Mouse (Mus musculus): Measurements from ENCODE around the gene Kcnb1. TPM values are rescaled to one million over a fixed set of nuclear protein-coding genes. Genes with fewer than 3 reads are reported as not detected.
A peak's percentile ranks its signal among the peaks of the same experiment; 100 is the strongest.

Kcnb1 gene
- polyA plus RNA-seq, 1 experiment = 2.5 TPM

DNA sequence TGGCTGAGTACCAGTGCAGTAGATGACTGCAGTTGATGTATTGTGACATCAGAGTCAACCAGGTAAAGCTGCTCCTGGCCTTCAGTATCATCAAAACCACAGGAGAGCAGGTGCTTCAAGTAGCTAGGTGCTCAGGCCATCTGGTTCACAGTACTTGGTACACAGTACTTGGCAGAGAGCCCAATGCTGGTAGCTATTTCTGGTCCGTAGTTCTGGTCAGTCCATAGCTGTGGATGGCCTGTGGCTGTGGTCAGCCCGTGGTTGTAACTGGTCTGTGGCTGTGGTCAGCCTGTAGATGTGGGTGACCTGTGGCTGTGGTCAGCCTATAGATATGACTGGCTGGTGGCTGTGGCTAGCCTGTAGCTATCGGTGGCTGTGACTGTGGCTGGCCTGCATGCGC is 95.3 kb downstream of the Kcnb1 start:
- WGBS = 71% methylated on average over 4 of the region's 4 CpGs

DNA sequence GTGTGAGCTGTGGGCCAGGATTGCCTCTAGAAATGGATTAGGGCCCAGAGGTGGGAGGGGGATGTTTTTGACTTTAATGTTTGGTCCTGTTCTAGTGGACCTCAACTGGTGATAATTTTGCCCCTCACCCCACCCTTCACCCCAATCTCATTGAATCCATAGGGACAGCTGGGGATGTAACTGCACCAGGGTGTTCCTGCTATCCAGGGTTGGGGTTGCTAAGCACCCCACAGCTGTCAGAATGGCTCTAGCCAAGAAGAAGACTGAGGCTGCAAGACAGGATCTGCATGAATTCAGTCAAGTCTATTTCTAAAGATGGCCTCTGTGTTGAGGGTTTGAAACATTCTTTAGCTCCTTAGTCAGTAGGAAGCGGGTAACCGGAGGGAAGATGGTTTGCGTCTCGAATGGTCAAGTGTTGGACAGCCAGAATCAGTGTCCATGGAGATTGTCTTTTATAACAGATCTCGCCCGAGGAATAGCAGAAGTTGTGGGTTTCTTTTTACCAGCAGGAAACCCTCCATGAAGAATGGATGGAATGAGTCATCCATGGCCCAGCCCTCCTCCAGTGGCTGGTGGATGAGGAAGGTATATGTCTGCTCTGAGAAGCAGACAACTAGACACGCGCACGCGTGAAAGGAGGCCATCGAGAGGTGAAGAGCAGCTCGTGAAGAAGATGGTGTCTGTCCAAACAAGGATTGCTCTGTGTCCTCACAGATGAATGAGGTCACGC is 96.6 kb downstream of the Kcnb1 start:
- no peak for DNase-seq (ENCODE audit: low read depth, low spot score)
- WGBS = 70% methylated on average over 13 of the region's 13 CpGs

More for the DNA sequence above, 95.3 kb downstream of the Kcnb1 start:
- DNase-seq (ENCODE audit: low read depth, low spot score) = no peak

DNA sequence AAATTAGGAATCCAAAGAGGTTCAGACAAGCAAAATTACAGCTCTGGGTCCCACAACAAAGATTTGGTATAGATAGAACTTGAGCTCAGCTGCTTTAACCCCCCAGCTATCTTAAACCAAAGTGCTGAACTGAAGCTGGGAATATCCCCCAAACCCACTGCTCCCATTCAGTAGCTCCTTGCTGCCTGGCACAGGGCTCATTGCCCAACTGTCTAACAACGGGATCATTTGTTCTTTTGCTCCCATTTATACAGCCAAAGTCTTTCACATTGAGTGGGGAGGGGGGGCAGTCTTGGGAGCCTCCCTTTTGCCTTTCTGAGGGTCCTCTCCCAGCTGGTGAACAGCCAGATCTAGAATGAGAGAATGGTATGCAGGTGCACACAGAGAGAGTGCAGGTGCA is 99.7 kb downstream of the Kcnb1 start:
- WGBS = 54% methylated on average over 1 of the region's 1 CpGs

DNA sequence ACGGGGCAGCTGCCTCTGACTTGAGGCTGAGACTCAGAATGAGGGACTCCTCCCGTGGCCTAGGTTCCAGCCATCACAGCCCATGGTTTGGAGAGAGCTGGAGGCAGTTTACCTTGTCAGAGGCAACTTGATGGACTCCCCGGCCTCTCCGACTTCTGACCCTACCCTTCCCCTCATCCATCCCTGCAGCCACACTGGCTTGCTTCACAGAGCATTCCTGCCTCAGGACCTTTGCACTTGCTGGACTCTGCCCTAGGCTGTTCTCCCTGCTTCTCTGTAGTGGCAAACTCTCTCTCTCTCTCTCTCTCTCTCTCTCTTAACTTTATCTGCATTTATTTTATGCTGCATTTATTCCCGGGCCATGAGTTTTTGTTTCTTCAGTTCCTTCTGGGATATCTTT is 103.1 kb downstream of the Kcnb1 start:
- DNase-seq (ENCODE audit: low read depth, low spot score) = no peak
- 76% methylated on average over 5 of the region's 5 CpGs for WGBS

More for the DNA sequence above, 99.7 kb downstream of the Kcnb1 start:
- no peak for DNase-seq (ENCODE audit: low read depth, low spot score)

DNA sequence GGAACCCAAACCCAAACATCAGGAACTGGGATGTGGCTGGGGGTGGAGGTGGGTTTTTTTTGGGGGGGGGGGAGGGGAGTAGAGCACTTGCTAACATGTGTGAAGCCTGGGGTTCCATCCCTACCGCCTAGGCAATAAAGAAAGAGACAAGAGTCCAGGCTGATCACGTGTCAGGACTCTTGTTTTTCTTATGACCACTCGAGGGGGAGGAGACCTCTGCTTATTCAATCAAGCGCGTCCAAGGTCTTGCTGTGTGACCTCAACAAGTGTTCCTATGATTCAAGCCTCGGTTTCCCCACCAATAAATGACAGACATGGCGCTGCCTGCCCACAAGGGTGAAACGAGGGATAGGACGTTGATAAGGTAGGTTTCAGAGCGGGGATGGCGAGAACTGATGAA is 103.9 kb downstream of the Kcnb1 start:
- no peak for DNase-seq (ENCODE audit: low read depth, low spot score)
- 49% methylated on average over 11 of the region's 11 CpGs for WGBS

DNA sequence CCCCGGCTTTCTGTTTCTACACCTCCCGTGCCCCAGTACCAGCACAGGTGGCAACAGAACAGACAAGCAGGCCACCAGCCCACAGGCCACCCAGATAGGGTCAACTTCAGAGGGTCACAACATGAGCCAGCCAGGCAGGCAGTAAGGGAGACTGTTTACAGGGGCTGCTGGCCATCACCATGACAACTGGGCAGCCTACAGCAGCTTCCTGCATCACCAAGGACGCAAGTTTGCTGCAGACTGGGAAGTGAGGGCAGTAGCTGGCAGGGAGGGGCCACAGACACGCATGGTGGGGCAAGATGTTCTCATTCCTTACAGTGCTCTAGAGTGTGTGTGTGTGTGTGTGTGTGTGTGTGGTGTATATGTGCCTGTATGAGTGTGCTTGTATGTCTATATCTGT is 108.3 kb downstream of the Kcnb1 start:
- WGBS = 41% methylated on average over 4 of the region's 4 CpGs
- no peak for DNase-seq (ENCODE audit: low read depth, low spot score)

DNA sequence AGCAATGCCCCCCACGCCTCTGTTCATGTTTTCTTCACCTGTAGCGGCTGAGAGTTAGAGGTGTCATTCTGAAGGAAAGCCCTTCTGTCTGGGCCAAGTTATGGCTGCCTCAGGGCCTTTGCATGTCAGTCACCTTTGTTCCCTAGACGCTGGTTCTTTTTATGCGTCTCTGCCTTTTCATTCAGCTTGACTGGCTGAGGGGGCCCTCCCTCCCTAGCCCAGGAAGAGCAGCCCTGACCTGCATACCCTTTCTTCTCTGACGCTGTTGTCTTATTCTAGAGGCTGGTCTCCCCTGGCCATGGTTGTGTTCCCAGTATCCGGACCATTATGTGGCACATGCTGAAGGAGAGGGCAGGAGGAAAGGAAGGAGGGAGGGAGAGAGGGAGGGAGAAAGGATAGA is 108.8 kb downstream of the Kcnb1 start:
- WGBS = 51% methylated on average over 6 of the region's 6 CpGs
- DNase-seq (ENCODE audit: low read depth, low spot score) = no peak

DNA sequence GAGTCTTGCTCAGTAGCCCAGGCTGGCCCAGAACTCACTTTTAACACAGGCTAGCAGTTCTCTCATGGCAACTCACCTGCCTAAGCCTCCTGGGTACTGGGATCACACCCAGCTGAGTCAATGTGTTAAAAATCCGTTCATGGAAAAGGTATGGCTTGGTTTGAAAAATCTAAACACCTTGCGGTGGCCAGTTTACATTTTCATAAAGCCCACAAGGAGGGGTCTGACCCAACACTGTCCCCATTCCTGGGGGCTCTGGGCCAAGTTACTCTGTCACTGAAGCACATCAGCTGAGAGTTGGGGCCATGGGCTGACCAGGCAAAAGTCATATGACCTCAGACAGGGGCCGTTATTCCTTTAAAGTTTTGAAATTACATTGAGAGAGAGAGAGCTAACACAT is 109.6 kb downstream of the Kcnb1 start:
- WGBS = 64% methylated on average over 3 of the region's 3 CpGs

DNA sequence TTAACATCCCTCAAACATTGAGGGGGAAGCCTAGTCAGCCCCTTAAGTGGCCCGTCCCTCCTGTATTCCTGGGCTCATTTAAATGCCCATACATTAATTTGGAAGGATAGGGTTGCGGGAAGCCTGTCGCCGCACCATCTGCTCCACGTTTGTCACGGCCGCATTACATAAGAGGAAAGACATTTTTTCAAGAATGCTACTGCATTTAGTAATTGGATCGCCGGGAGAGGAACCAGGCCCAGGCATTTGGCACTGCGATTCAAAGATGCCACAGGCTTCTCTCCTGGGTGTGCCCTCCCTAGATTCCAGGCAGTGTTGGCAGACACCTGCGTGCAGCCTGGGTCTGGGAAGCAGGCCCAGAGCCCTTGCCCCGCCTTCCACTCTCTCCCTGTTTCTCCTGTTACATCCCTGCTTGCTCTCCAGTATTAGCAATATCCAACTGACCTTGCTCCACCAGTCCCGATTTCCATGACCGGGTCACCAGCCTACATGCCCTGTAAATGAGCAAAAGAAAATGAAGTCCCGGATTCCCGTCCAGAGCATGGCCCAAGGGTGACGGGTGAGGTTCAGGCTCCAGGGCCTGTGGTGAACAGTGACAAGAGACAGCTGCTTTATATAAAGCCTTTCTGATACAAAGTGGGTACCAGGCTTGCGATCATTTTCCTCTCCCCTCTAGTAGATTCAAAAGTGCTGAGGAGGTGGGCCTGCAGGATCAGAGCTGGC is 110.3 kb downstream of the Kcnb1 start:
- 50% methylated on average over 18 of the region's 18 CpGs for WGBS
- DNase-seq (ENCODE audit: low read depth, low spot score) = no peak

More for the DNA sequence above, 109.6 kb downstream of the Kcnb1 start:
- no peak for DNase-seq (ENCODE audit: low read depth, low spot score)

DNA sequence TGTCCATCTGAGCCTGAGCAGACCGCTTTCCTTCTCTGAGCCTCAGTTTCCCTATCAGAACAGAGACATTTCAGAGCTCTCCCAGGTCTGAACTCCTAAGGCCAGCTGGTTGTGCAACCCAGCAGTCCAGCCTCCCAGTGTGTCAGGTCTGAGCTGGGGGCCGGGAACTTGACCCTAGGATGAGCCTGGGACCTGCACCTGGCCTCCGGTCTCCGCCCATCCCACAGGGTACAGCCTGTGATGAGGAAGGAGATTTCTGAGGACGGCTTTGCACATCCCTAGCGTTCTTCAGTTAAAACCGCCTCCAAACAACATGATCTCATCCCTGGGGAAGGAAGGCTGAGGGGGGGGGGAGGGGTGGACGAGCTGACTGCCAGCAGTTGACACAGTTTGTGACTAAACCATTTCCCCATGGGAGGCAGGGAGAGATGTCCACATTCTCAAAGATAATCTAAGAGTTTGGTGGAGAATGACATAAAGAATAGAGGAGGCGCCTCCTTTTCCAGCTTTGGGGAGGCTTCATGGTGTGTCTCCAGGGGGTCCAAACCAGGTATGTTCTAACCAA is 110.9 kb downstream of the Kcnb1 start:
- 31% methylated on average over 9 of the region's 9 CpGs for WGBS
- DNase-seq (ENCODE audit: low read depth, low spot score) = no peak

DNA sequence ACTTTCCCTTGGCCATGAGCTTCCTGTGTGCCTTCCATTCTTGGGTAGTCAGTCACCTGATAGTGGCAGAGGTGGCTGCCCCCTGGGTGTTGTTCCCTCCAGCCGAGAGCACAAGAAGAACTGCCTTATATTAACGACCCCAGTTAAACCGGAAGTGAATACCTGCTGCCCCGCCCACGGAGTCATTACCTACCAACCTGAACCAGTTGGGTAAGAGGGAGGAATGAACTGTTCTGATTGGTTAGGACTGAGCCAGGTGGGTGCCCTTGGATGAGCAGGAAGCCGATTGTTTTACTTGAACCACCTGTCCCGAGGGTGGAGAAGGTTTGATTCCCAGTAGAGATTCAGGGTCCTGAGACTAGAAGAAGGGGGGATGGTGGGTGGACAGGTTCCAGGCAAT is 111.5 kb downstream of the Kcnb1 start:
- WGBS = 22% methylated on average over 7 of the region's 7 CpGs
- no peak for DNase-seq (ENCODE audit: low read depth, low spot score)

DNA sequence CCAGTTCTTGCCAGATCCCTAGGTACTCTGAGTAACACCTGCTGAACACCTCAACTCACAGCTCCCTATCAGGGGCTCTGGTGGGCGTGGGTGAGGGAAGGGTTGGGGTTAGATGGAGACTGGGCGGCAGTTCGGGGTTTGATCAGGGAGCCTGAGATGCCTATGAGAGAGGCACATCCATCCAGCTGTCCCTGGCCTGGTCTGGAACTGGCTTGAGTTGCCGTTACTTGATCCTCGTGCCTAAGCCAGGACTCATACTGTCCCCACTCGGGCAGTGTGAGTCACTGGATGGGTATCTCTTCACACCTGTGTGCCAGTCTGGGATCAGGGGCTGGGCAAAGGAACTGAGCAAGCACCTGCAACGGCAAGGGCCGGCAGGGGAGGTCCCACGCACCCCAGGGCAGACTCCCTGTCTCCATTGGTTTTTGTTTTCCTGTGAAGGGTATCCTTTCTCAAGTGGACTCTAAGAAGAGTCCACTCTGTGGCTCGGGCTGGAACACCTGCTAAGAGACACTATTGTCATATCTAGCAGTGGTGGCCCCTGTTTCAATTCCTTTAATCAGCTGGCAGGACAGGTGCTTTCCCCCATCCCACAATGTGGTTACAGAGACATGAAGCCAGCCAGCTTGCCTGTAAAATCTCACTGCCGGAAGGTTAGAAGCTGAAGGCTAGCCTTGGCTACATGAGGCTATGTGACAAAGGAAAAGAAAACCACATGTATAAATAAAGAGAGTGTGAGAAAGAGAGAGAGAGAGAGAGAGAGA is 112.6 kb downstream of the Kcnb1 start:
- no peak for DNase-seq (ENCODE audit: low read depth, low spot score)
- WGBS = 86% methylated on average over 11 of the region's 11 CpGs

DNA sequence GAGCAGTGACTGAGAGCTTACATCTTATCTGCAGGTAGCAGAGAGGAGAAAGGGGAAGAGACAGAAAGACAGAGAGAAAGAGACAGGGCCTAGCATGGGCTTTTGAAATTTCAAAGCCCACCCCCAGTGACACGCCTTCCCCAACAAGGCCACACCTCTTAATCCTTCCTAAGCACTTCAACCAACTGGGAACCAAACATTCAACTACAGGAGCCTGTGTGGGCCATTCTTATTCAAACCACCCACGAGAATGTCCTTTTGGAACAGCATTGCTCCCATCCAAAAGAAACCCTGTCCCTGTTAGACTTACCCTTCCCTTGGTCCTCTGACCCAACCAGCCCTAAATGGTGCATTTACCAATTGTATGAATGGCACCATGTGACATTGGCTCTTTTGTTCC is 113.2 kb downstream of the Kcnb1 start:
- 88% methylated on average over 2 of the region's 2 CpGs for WGBS
- no peak for DNase-seq (ENCODE audit: low read depth, low spot score)

DNA sequence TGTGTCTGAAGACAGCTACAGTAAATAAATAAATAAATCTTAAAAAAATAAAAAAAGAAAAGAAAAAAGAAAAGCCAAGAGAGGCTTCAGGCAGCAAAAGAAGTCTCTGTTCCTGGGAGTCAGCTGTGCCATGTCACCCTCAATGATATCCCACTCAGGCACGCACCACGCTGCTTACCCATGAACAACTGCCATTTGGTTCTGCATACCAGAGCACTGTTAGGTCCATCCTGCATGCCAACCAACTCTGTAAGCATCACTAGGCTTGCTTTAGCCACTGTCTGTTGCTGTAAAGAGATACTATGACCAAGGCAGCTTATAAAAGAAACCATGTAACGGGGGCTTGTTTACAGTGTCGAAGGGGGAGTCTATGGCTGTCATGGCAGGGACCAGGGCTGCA is 113.6 kb downstream of the Kcnb1 start:
- DNase-seq (ENCODE audit: low read depth, low spot score) = no peak
- WGBS = 95% methylated on average over 4 of the region's 4 CpGs

DNA sequence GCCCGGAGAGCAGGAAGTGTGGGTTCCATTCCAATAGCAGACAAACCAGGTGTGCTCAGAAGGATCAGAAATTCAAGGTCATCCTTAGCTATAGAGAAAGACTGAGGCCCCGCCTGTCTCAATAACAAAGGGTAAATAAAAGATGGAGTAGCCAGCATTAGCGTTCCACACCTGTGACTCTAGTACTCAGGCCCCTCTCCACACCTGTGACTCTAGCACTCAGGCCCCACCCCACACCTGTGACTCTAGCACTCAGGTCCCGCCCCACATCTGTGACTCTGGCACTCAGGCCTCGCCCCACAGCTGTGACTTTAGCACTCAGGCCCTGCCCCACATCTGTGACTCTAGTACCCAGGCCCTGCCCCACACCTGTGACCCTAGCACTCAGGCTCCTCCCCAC is 115.4 kb downstream of the Kcnb1 start:
- 64% methylated on average over 5 of the region's 5 CpGs for WGBS

DNA sequence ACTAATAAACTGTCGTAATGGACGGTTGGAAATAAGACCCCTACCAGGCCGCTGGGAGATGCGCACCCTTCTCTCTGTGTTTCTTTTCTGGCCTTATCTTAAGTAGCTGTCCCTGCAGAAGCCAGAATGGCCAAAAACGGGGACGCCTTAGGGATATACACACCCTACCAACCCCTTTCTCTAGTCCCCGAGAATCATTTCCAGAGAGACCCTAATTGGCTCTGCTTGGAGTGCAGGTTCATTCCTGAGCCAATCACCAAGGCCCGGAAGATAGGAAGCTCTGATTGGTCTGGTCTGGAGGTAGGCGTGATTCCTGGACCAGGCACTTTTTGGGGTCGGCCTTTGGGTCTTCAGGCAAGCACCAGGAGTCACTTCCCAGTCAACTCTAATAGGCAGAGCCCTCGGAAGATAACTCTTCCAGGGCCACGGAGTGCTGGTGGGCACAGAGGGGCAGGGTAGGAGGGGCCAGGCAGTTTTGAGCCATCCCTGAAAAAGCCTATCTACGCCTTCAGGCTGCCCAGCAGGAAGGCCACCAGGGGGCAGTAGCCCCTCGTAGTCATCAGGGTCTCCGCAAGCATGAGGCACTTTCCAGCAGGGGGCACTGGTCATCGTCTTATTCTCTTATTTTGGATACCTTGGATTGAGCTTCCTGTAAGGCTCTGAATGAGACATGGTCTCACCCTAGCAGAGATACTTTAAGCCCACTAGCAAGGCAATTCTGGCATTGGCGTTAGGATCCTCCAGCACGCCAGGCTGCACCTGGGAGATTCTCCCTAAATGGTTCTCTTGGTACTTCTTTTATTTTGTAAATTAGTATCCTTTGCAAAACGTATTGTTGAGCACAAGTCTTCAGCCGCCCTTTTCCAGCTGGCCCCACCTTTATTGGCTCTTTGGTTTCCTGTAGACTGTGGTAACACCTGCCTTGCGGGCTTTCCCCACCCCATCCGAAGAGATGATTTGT is 118.0 kb downstream of the Kcnb1 start:
- DNase-seq (ENCODE audit: low read depth, low spot score) = peak; percentile 87
- 3% methylated on average over 22 of the region's 22 CpGs for WGBS

More for the DNA sequence above, 115.4 kb downstream of the Kcnb1 start:
- no peak for DNase-seq (ENCODE audit: low read depth, low spot score)

DNA sequence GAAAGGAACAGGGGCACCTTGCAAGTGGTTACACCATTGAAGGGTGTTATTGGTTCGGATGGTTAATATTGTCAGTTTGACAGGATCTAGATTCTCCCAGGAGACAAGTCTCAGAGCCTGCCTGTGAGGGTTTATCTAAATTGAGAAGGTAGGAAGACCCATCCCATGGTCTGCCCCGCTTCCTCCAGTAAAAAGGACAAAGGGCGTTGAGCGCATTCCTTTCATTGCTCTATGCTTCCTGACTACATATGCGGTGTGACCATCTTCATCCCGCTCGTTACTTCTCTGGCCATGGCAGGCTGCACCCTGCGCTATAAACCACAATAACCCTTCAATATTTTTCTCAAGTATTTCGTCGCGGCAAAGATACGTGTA is 118.7 kb downstream of the Kcnb1 start:
- no peak for DNase-seq (ENCODE audit: low read depth, low spot score)
- WGBS = 12% methylated on average over 12 of the region's 12 CpGs

DNA sequence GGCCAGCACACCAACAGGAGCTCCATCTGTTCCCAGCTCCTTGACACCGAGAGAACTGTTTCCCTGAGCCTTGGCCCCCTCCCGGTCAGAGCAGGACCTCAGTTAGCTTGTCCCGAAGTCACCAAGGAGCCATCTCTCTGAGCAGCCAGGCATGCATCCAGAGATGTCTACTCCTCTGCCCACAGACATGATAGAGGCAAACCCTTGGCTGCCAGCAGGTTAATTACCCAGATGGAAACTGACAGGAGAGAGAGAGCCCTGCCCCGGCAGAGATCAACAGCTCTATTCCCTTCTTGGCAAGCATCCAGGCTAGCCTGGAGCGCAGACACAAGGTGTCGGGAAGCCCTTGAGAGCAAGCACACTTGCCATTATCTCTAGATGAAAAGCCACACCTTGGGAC is 119.6 kb downstream of the Kcnb1 start:
- 37% methylated on average over 6 of the region's 6 CpGs for WGBS
- no peak for DNase-seq (ENCODE audit: low read depth, low spot score)

DNA sequence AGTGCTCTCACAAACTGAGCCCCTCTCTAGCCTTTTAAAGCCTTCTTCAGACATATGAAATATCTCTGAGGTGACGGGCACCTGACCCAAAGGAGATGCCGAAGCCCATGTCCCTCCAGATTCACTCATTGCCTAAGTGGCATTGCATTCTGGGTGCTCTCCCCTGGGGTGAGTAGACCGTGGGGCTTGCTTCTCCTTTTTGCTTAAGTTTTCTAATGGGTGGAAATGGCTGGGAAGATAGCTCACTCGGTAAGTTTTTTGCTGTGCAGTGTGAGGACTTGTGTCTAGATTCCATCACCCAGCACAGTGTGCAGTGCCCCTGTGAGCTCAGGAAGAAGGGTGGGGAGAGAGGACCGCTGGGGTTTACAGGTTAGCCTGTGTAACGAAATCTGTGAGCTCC is 122.4 kb downstream of the Kcnb1 start:
- no peak for DNase-seq (ENCODE audit: low read depth, low spot score)
- 29% methylated on average over 6 of the region's 6 CpGs for WGBS

Measured in large intestine, adult 2 months (tissue).